Mouse (Mus musculus) left cerebral cortex, adult 2 months (tissue): Measurements from ENCODE around the gene Nrp1. TPM values are rescaled to one million over a fixed set of nuclear protein-coding genes. Genes with fewer than 3 reads are reported as not detected.

Source experiments
- DNase-seq, 2 experiments: peaks; one replicate each; pipeline ENCODE4 v3.0.0; 2021 to 2022; ENCODE audit warnings: low spot score in 2 of 2, mixed read lengths in 1 of 2; ENCODE audit errors: extremely low spot score in 1 of 2
- H3K27ac ChIP-seq: fragments of 200-600 bp; 2 replicates; pipeline ENCODE4 v1.8.1; 2022
- H3K4me3 ChIP-seq: fragments of 200-600 bp; 2 replicates; pipeline ENCODE4 v1.8.1; 2022
- CTCF ChIP-seq: fragments of 200-600 bp; IDR thresholded peaks from 2 replicates; pipeline ENCODE4 v1.8.1; 2022; ENCODE audit warnings: antibody characterized with exemption, mild to moderate bottlenecking, moderate library complexity
- intact Hi-C: fragments of 180-260 bp; cut with DNase I; formaldehyde crosslinking; loops from one replicate; pipeline ENCODE4 v1.15.1; 2025
- long read RNA-seq, 2 experiments: library from polyadenylated mRNA; stranded (forward); transcript quantifications; one replicate each; pipeline ENCODE4 v2.0.0; 2021; ENCODE audit warnings: borderline mapping rate in 2 of 2
- total RNA-seq, 2 experiments: library from RNA; stranded (reverse); gene quantifications; 2 replicates each; pipeline ENCODE4 v1.2.3; 2021

Gene Nrp1
- 10 to 100 TPM; 27.5 to 29.2 TPM for total RNA-seq
- long read RNA-seq, experiment 1, transcript Nrp1-201 (17 exons, 3,597 nt) = major isoform, 7 of 18 reads
- long read RNA-seq, experiment 1, partial matches to known transcripts = 6 of 18 reads
- long read RNA-seq, experiment 1, other reads (novel, unspliced or antisense) = 5 of 18 reads
- long read RNA-seq, experiment 2, transcript Nrp1-201 (17 exons, 3,597 nt) = major isoform, 16 of 24 reads
- long read RNA-seq, experiment 2, partial matches to known transcripts = 4 of 24 reads
- long read RNA-seq, experiment 2, other reads (novel, unspliced or antisense) = 4 of 24 reads

DNA sequence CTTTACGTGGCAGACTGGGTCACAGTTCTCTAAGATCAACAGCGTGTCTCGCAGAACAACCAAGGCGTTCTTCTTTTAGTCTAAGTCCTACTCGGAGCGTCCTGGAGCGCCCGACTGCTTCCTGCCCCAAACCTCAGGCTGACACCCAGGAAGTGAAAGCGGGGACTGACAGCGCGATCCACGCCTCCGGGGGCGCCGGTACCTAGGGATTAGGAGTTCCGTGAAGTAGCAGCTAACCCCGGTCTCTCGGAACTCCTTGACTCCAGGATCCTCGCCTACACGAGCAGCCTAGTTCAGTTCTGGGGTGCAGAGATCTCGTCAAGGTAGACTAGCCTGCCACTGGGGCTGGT lies at the start of gene Nrp1:
TSS of gene Nrp1 (plus strand) at position 199 of the 350 bp plus-strand sequence.
- H3K4me3 ChIP-seq = peak within 1 kb of the TSS; percentile 57
- DNase-seq = peak; percentile 39 to 49
- peak within 1 kb of the TSS; percentile 95 for H3K27ac ChIP-seq
- intact Hi-C loops = loop anchor here (2.0 to 10.0 kb wide), 10 partner anchors 86 to 916 kb away; no protein-coding TSS in a partner anchor
- no peak for TF ChIP-seq CTCF

DNA sequence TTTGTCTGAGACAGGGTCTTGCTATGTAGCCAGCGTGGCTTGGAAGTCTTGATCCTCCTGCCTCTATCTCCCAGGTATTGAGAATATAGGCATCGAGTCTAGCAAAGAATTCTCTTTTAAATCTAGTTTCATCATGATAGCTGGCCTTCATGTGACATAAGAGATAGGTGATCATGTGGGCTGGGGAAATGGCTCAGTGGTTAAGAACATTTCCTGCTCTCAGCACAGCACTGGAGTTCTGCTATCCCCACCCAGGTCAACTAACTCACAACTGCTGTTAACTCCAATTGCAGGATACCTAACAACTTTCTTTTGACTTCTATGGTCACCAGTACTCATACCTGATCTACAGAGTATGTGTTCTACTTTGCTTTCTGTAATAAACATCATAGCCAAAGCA lies 37.6 kb upstream of the Nrp1 start:
- no peak for DNase-seq
- no peak for TF ChIP-seq CTCF
- H3K27ac ChIP-seq = no peak overlapping the region
- H3K4me3 ChIP-seq = no peak overlapping the region
- intact Hi-C loops = no loop called here

DNA sequence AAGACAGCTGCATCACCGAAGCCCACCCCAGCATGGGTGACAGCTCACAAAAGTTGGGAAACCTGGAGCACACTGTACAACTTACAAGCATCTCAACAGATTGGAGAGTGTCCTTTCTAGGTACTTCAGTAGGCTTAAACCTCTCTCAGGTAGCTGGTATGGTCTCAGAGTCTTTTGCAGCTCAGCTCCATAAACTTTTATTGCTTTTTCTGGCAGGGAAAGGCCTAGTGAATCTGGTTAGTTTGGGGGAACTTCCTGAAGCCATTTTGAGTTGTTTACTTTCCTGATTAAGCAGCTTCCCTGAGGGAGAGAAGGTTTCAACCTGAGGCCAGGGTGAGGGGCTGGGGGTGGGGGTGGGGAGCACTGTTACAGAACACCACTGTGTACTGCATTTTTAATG lies 31.1 kb upstream of the Nrp1 start:
- no peak overlapping the region for H3K4me3 ChIP-seq
- intact Hi-C loops = no loop called here
- TF ChIP-seq CTCF = no peak
- H3K27ac ChIP-seq = no peak overlapping the region
- DNase-seq = no peak

DNA sequence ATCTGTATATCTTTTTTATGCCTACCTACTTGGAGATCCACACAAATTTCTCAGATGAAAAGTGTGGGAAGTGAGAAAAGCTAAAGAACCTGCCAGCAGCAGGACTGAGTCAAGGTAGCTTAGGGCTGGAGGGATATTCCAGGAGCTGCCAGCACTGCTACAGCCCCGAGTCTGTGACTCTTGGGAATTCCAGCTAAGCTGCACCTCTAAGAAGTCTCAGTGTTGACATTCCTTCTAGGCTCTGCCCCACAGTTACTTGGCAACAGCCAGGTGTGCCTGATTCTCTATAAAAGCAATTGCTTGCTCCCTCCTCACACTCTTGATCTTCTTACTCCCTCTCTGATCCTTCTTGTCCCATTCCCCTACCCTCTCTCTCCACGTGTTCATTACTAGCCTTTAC lies 30.5 kb upstream of the Nrp1 start:
- intact Hi-C loops = no loop called here
- no peak overlapping the region for H3K4me3 ChIP-seq
- no peak overlapping the region for H3K27ac ChIP-seq
- DNase-seq = no peak
- TF ChIP-seq CTCF = no peak

DNA sequence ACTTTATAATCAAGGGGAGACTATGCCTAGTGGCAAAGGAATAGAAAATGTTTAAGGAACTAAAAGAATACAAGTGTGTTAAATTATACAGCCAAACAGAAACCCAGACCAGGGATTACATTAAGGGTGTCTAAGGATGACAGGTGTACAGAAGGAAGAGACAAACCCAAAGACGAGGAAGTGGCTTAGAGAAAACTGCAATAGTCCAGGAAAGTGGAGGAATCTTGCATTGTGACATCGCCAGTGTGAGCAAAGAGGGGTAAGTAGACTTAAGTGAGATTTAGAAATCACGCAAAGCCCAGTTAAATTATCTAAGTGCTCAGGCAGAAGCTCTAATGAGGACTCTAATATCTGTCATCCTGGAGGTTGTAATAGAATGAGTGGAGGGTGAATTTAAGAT lies 28.9 kb upstream of the Nrp1 start:
- DNase-seq = no peak
- Histone ChIP-seq H3K27ac (no peak overlapping the region), H3K4me3 (no peak overlapping the region)
- no peak for TF ChIP-seq CTCF
- intact Hi-C loops = no loop called here

DNA sequence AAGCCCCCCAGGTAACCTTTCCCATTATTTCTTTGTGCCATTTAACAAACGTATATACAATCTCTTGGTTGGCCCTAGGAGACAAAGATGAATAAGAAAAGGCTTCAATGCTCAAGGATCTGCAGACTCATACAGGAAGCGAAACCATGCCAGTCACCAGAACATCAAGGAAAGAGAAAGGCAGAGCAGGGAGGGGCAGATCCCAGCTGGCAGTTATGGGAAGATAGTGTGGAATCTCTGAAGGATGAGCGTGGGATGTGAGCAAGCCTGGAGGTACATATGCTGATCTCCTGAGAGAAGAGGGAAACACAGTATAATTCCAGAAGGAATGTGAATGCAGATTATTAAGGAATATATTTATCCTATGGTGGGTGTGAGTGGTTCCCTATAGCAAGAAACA lies 22.4 kb upstream of the Nrp1 start:
- no peak for TF ChIP-seq CTCF
- Histone ChIP-seq H3K4me3 (no peak overlapping the region), H3K27ac (no peak overlapping the region)
- no peak for DNase-seq
- intact Hi-C loops = no loop called here

DNA sequence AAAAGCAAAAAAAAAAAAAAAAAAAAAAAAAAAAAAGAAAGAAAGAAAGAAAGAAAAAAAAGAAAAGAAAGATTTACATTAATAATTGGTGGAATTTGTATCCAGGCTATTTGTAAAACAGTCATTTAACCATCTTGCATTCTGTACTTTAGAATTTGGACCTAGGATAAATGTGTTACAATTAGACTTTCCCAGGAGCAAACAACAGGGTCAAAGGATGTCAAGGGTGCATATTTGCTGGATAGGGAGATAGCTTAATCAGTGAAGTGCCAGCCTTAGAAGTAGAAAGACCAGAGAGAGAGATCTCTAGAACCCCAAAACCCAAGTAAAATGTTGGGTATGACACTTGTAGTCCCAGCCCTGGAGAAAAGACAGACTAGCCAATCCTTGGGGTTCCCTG lies 19.5 kb upstream of the Nrp1 start:
- TF ChIP-seq CTCF = no peak
- intact Hi-C loops = no loop called here
- H3K27ac ChIP-seq = no peak overlapping the region

DNA sequence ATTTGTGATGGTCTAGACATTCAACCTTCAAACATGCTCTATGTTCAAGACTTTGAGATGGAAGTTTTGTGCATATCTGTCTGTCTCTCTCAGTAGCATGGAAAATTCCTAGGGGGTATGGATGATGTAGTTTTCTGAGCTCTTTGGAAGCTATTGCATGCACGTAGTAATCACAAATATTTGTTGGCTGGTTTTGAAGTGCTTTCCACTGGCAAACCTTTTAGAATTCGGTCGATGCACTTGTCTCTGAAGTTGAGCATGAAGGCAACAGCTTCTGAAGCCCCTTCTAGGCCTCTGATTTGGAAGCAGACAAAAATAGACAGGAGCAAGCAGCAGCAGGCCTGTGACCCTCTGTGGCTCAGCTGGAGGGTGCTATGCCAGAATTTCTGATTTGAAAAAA lies 18.9 kb upstream of the Nrp1 start:
- no peak for DNase-seq
- TF ChIP-seq CTCF = no peak
- H3K4me3 ChIP-seq = no peak overlapping the region
- H3K27ac ChIP-seq = no peak overlapping the region
- intact Hi-C loops = no loop called here

More for the DNA sequence above, 19.5 kb upstream of the Nrp1 start:
- H3K4me3 ChIP-seq = no peak overlapping the region
- DNase-seq = no peak

DNA sequence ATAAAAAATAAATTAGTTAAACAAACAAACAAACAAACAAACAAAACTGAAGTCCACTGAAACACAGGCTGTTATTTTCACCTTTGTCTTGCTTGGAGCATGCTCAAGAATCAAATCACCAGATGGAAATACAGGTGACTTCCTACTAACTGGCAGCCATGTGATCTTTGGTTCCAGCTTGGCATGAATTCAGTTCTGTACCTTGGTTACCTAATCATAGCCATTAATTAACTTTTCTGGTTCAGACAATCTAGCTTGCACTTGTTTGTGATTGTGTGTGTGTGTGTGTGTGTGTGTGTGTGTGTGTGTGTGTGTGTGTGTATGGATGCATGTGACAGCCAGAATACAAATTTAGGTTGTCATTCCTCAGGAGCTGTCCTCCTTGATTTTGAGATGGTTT lies 8.0 kb upstream of the Nrp1 start:
- intact Hi-C loops = loop anchor here (10.0 kb wide), 1 partner anchor 496 kb away; no protein-coding TSS in a partner anchor
- DNase-seq = no peak
- Histone ChIP-seq H3K27ac (no peak overlapping the region), H3K4me3 (no peak overlapping the region)
- TF ChIP-seq CTCF = no peak

DNA sequence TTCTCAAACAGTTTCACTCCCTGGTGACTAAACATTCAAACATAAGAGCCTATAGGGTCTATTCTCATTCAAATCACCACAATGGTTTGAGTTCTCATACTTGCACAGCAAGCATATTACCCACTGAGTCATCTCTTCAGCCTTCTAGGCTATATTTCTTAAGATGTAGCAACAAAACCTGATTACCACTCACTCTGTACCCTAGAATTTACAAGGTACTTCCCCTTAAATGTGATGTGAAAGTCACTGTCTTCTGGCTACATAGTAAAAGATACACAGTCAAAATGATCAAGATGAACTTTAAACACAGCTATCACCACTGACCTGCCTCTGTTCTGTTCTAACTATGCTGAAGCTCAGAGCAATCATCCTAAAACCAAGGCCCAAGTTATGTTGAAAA lies 7.2 kb upstream of the Nrp1 start:
- DNase-seq = no peak
- Histone ChIP-seq H3K27ac (no peak overlapping the region), H3K4me3 (no peak overlapping the region)
- TF ChIP-seq CTCF = no peak
- intact Hi-C loops = loop anchor here (10.0 kb wide), 1 partner anchor 496 kb away; no protein-coding TSS in a partner anchor

DNA sequence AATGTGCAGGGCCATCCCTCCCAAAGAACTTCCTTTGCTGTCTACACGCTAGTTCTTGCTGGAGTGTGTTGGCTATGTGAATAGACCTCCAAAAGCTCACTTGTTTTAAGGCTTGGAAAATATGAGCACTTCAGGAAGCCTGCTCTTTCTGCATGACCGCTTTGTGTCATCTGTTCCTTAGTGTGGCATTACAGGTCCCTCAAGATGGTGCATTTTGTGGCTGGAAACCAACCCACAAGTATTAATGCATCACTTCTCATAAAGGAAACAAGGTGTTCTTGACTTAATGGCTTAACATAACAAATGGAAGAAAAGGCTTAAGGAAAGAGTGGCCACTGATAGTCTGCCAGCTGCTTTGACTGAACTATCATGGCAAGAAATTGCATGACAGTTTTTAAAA lies 5.6 kb upstream of the Nrp1 start:
- no peak for TF ChIP-seq CTCF
- DNase-seq = no peak
- Histone ChIP-seq H3K27ac (no peak overlapping the region), H3K4me3 (no peak overlapping the region)
- intact Hi-C loops = loop anchor here (10.0 kb wide), 1 partner anchor 498 kb away; no protein-coding TSS in a partner anchor

DNA sequence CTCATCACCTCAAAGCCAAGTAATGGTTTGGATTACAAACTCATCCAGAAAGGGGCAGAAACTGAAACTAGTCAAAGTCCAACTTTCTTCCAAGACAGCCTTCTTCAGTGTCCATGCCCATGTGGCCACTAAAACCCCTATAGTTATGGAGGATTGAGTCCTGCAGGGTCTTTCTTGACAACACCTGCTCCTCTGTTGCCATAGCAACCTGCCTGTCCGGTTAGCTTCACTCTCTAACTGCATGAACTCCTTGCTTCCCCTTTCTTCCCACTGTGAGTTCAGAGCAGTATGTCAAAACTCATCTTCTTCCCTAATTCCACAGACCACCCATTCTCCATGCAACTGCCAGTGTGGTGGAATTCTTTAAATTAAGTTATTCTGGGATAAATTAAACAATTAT lies 4.4 kb upstream of the Nrp1 start:
- no peak for DNase-seq
- Histone ChIP-seq H3K4me3 (no peak overlapping the region), H3K27ac (no peak overlapping the region)
- no peak for TF ChIP-seq CTCF
- intact Hi-C loops = loop anchor here (10.0 kb wide), 1 partner anchor 499 kb away; no protein-coding TSS in a partner anchor

DNA sequence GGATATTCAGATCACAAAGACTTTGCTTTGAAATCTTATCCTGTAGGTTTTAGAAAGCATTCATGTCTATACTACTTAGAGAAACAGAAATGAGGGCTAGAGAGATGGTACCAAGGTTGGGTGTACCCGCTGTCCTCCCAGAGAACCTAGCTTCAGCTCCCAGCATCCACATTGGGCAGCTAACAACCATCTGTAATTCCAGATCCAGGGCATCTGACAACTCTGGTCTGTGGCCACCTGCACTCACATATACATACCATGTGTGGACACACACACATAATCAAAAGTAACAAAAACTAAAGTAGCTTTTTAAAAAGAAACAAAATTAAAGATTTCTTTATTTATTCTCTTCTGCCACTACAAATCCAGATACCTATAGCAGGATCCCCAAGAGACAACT lies 3.3 kb upstream of the Nrp1 start:
- intact Hi-C loops = loop anchor here (5.0 to 10.0 kb wide), 7 partner anchors 83 to 913 kb away; no protein-coding TSS in a partner anchor
- no peak for TF ChIP-seq CTCF
- Histone ChIP-seq H3K4me3 (no peak overlapping the region), H3K27ac (no peak overlapping the region)
- no peak for DNase-seq
